Mouse (Mus musculus): Measurements from ENCODE around the gene Uspl1.
A peak's percentile ranks its signal among the peaks of the same experiment; 100 is the strongest.

Uspl1 gene

DNA sequence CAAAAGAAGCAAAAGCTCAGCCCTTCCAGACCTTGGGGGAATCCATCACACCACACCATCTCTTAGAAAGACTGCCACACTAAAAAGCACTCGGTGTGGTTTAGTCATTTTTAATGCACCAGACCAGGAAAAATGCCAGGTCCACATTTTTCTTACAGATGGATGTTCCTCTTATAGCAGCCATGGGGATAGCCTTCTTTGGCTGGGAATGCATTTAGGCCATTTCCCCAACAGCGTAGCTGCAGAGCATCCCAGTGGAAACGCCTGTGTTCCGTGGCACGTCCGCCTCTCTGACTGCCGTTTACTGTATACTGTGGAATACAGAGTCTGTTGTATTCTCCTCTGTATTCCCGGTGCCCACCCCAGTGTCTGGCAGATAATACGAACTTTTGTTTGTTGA lies 15.3 kb upstream of the Uspl1 start:
- no peak for DNase-seq

- DNase-seq: no peak
Measured at GRCm38 (mm10) chr5:149170841-149171588, 13.1 kb upstream of the Uspl1 start.

DNA sequence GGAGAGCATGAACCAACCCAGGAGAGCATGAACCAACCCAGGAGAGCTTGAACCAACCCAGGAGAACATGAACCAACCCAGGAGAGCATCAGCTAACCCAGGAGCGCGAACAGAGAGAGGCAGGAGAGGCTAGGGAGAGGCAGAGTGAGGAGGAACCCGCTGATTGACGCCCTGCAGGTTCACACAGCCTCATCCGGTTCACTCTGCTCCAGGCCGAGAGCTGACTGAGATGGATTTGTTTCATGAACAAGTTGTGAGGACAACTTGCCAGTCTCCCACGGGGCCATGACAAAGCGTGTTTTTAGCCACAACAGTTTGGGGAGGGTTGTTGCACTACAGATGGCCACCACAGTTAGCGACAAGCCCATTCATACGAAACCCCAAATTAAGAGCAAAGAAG lies 11.9 kb upstream of the Uspl1 start:
- no peak for DNase-seq

GRCm38 (mm10) chr5:149174527-149174926 lies 9.6 kb upstream of the Uspl1 start:
- no peak for DNase-seq

DNA sequence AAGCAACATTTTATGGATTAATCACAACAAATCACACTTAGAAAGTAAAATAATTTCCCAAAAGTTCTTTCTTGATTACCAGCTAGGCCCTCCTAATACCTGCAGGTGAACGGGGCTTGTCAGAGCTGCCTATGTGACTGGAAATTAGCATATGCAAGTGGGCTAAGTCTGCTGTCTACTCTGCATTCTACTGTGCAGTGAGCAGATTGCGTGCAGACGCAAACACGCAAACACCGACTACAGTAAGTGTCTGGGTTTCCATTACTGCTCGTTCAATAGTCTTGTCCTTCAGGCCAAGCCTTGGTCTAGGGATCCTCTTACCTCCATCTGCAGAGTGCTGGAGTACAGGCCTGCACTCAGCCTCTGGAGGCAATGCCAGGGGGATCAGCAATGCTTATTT lies 8.4 kb upstream of the Uspl1 start:
- no peak for DNase-seq

DNA sequence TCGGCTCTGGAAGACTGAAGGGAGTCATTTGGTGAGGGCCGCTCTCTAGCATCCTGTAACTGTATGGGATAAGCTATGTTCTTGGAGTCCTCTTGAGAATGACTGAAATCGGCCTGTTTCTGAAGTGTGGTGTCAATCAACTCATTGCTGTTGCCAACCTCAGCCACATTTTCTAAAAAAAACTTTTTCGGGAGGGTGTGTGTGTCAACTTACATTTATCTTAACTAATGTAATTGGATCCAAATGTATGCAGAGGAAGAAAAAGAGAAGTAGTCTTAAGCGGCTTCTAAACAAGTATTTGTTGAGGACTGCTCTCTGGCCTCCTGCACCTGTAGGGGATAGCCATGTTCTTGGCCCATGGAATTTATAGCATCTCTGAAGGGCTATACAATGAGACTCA lies 6.1 kb upstream of the Uspl1 start:
- no peak for DNase-seq

DNA sequence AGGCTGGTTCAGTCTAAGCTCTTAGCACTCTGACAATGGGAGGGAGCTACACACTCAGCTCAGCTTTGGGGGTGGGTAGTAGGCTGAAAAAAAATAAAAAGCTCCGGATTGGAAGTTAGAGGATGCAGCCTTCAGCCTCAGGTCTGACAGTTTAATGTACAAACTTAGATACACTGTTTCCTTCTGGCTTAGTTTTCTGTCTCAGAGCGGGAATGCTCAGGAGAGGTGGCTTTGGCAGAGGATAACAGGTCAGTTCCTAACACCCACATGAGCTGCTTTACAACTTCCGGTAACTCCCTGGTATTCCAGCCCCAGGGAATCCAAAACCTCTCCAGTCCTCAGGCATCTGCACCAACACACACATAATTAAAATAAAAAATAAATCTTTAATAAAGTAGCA lies 4.3 kb upstream of the Uspl1 start:
- no peak for DNase-seq

DNA sequence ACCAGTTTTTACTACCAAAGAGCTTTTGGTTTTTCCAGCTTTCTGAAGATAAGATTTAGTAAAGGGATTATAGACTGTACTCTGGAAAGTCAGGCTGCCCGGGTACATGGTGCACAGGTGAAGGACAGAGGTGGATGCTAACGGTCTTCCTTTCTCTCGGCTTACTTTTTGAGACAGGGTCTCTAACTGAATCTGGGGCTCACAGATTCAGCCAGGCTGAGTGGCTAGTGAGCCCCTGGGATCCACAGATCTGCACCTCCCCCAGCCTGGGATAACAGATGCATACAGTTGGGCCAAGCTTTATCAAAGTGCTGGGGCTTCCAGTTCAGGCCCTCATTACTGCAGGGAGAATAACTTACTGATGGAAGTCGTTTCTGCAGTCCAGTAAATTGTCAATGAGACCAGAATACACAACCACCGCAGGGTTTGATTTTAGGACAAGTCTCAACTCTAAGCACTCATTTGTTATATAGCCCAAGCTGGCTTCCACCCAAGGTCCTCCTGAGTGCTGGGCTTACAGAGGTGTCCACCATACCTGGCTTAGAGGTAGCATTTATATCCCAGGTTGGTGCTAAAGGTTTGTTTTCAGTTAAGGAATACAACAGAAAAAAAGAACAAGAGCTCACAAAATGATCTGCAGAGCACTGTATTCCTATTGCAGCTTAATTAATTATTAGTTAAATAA lies 1.8 kb upstream of the Uspl1 start:
- DNase-seq: peak; percentile 11

DNA sequence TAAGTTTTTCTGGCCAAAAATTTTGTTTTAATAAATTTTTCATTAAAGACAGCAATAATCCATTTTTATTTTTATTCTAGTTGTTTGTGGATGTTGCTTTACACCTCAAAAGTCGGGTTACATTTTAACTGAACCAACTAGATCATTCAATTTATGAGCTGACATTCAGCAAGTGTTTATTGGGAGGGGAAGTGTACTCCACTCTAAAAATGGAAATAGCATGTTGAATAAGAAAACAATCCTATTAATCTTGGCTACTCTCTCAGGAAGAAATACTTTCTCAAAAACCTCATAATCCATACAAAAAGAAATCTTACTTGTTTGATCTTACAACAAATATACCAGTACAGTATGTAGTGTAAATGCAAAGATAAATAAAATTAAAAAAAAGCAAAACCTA lies 1.0 kb upstream of the Uspl1 start:
- no peak for DNase-seq

GRCm38 (mm10) chr5:149183721-149184103 lies 438 bp upstream of the Uspl1 start:
- no peak for DNase-seq

DNA sequence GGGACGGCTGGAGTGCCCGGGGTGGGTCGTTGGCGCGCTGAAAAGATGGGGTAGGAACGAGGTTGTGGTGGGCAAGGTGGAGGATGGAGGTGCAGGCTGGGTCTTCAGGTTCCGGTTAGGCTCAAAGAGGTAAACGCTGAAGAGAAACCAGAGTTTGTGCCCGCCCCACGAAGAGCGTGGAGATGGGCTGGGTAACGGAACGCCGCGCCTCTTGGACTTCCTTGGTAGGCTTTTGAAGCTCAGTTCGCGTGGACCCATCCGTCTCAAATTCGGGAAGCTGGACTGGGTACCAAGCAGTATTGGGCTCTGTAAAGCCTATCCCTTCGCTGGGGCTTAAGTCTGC lies 665 bp downstream of the Uspl1 start:
- DNase-seq: no peak

DNA sequence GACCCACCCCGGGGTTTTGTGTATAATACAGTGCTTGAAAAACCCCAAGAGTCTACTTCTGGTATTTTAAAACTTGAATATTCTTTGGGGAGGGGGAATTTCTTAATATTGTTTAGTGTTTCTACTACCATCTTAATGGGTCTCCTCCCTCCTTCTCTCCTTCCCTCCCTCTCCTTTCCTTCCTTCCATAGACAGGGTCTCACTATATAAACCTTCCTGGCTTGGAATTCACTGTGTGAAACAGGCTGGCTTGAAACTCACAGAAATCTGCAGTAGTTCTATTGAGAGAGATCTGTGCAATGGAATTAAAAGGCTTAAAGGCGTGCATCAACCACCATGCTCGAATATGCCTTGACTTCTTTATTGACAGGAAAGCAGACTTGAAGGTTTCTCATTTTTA lies 1.7 kb downstream of the Uspl1 start:
- DNase-seq: no peak

GRCm38 (mm10) chr5:149190160-149190559 lies 6.0 kb downstream of the Uspl1 start:
- DNase-seq: no peak

GRCm38 (mm10) chr5:149196611-149197010 lies 12.5 kb downstream of the Uspl1 start:
- no peak for DNase-seq

GRCm38 (mm10) chr5:149198782-149199181 lies 14.6 kb downstream of the Uspl1 start:
- DNase-seq: no peak

DNA sequence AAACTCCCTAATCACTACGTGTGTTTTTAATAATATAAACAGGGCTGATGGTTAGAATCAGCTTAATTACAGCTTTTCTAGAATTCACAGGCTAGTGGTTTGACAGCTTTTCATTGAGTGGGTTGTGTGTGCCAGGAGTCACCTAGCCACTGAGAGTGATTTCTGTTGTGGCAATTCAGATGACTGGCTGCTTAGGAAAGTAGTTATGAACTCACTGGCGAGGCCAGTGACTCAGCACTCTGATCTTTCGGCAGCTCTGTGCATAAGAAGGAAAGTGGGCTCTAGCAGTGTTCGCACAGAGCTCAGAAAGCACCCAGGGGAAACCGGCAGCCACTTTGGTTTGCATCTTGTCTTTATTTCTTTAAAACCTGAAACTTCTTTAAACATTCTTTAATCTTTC lies 18.8 kb downstream of the Uspl1 start:
- DNase-seq: no peak

DNA sequence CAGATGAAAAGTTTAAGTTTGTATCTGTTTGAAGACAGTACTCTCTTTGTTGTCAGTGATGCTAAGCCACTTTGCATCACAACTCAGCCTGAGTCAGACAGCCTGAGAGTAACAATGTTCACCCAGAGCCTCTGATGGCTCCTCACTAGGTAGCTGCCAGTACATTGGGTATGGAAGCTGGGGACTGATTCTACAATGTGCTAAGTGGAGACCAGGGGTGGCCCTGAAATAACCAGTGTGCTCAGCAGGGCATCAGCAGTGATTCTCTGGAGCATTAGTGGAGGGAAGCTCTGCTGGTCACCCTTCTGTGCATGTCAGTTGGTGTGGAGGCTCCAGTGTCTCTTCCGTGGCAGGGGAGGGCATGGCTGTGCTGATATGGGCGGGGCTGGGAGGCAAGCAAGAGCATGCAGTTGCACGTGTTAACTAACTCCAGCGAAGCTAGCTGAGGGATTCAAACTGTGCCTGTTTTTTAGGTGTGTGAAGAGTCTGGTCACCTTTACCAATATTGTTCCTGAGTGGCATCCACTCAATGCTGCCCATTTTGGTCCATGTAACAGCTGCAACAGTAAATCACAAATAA lies 19.7 kb downstream of the Uspl1 start:
- DNase-seq: no peak

DNA sequence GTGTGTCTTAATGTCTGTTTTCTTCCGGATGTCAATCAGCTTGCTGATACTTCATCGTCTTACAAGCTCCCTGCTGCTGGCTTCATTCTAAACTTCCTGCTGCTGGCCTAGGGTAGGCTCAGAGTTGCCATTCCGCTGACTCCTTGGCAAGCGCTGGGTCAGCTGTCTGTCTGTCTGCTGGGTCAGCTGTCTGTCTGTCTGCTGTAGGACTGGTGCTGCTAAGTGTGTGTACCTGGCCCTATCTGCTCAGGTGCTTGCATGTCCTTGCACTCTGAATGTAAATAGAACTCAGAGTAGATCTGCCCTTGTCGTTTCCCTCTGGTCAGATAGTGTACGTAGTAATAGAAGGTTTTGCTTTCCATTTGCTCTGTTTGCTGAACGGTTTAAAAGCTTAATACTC lies 20.7 kb downstream of the Uspl1 start:
- no peak for DNase-seq

DNA sequence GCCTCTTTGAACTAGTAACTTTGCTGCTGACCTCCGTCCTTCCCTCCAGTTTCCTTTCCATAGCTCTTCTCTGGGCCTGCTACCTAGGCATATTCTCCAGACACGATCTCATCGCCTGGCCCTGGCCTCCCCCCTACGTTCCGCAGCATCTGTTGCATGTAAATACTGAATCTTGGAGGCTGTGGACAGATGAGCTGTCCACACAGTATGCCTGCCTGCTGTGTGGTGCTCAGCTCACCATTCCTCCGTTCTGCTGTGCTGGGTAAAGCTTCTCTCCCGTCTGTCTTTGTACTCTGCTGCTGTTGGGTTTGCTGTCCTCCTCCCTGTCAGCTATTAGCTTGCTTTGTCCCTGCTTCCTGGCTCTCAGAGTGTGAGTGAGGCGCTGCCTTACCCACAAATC lies 21.1 kb downstream of the Uspl1 start:
- no peak for DNase-seq

GRCm38 (mm10) chr5:149206286-149206685 lies 22.1 kb downstream of the Uspl1 start:
- DNase-seq: no peak

DNA sequence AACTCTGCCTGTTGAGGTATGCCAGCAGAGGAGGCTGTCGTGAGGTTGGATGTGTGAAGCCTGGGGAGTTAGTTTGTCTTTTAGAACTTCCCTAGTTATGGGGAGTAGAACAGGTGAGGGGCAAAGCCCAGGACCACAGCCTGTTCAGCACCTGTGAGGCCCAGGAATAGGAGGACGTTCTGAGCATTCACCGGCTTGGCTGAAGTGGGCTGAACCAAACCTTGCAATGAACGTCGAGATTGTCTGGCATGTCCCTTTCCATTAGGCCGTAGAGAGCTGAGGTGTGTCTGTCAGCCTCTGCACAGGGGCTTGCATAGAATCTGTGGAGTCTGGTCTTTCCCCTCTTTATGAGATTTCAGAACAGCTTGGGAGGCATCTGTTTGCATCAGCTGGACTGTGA lies 23.5 kb downstream of the Uspl1 start:
- DNase-seq: no peak

GRCm38 (mm10) chr5:149208776-149209175 lies 24.6 kb downstream of the Uspl1 start:
- no peak for DNase-seq

DNA sequence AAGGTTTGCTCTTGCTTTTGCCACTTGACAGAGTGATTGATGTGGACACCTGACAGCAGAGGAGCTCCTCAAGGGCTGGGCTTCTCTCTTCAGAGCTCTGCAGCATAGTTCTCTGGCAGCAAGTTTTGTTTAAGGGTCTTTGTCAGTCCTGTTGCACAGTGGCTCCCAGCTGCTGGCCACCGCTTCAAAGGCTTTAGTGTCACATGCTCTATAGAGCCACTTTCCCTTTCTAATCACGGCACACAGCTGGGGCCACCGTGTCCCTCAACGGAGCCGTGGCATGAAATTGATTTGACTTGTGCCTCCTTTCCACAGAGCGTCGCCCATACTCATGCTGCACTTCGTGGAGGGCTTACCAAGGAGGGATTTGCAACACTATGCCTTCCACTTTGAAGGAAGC lies 25.2 kb downstream of the Uspl1 start:
- no peak for DNase-seq

- DNase-seq: no peak
Measured at GRCm38 (mm10) chr5:149211041-149211440, 26.9 kb downstream of the Uspl1 start.

- no peak for DNase-seq
Measured at GRCm38 (mm10) chr5:149212806-149213205, 28.7 kb downstream of the Uspl1 start.
